Mouse (Mus musculus) heart, postnatal 0 days (tissue): Measurements from ENCODE around the gene Tmem63a.

Experiments
- CTCF ChIP-seq: IDR thresholded peaks from 2 replicates; pipeline ENCODE4 v1.5.1; 2016; ENCODE audit warnings: antibody characterized with exemption, control low read depth, low read depth
- EP300 ChIP-seq: IDR thresholded peaks from 2 replicates; pipeline ENCODE4 v1.6.1; 2016; ENCODE audit warnings: antibody characterized with exemption, low read depth

DNA sequence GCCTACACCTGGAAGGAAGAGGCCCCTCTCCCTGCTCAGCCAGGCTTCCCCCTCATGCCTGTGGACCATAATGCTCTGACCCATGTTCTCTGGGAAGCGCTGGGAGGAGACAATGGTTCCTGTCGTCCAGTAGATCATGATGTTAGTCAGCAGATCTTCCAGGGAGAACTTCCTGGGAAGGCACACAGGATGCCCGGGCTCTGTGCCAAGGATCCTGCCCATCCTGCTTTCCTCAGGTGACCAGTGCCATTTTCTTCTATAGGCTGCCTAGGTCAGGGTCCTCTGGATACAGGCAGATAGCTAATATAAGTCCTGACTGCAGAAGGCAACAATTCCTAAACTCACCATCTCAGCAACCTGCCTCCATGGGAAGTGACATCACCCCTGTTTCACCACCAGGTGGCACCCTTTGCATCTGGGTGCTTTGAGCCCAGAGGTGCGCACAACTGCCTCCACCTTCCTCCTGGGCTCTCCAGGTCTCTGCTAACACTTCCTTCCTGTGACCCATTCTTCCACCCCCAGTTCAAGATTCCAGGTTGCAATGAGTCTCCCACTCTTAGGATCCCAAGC is 34.1 kb downstream of the Tmem63a start:
- peak; percentile 67 for TF ChIP-seq CTCF
- no peak for TF ChIP-seq EP300
